Mouse (Mus musculus) testis, postnatal 10 days (tissue): ENCODE data around the gene Armc6.

Experiments used
- DNase-seq: peaks from one replicate; pipeline ENCODE4 v3.0.0; 2021; ENCODE audit warnings: low spot score

The Armc6 gene

DNA sequence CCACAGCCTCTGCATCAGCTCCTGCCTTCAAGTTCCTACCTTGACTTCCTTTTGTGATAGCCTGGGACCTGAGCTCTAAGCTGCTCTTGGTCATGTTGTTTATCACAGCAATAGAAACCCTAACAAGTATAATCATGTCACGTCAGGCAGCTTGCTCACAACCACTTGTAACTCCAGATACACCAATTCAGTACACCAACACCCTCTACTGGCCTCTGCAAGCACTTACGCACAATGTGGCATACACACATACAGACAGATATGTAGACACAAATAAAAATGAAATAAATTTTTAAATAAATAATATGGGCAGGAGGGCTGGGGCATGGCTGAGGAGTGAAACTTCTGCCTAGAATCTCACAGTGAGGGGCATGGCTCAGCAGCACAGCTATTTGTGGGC lies 38.5 kb downstream of the Armc6 start:
- DNase-seq = no peak

DNA sequence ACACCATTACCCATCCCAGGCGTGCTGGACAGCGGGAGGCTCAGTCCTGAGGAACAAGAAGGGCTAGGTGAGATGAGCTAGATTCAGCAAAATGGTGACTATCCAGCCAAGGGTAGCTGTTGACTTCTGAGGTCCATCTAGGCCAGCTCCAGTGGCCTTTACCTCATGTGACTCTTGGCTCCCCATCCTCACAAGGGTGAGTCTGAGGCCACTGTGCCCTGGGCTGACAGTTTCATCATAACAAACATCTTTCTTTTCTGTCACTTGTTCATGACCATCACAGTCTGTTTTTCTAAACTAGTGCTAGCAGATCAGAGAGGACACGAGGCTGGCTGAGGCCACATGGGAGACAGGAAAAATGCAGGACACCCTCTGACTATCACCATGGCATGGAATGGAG lies 40.1 kb downstream of the Armc6 start:
- no peak for DNase-seq

DNA sequence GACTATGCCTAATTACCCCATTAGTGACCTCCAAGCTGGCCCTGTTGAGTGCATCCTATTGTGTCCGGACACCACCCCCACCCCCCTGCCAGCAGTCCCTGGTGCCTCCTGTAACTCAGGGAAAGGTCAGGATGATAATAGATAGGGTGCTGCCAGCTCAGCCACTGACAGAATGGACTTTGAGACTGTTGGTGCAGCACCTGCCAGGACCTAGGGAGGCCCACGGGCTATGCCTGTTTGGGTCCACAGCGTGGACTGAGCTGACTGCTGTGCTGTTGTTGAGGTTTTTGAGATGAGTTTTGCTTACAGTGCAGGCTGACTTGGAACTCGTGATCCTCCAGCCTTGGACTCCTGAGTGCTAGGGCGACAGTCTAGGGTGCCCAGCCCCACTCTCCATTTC lies 41.0 kb downstream of the Armc6 start:
- no peak for DNase-seq

- no peak for DNase-seq
Measured at GRCm38 (mm10) chr8:70188707-70189106, 45.6 kb downstream of the Armc6 start.

DNA sequence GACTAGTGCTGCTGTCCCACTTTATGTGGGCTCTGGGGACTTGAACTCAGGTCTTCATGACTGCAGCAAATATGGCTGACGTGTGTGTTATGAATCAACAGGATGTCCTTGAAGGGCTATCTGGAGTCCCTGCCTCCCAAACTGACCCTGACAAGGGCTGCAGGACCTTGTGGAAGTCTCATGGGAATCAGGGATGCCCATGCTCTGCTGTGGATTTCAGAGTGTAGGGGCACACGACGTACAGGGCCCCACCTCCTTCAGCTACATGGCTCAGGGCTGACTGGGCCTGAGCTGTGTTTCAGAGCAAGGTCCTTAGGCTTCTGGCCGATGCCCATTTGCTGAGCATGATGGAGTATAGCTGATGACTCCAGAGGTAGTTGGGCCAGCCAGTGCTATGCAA lies 51.1 kb downstream of the Armc6 start:
- no peak for DNase-seq

GRCm38 (mm10) chr8:70181903-70182252 lies 52.4 kb downstream of the Armc6 start:
- DNase-seq = no peak

GRCm38 (mm10) chr8:70181212-70181902 lies 52.9 kb downstream of the Armc6 start:
- no peak for DNase-seq

DNA sequence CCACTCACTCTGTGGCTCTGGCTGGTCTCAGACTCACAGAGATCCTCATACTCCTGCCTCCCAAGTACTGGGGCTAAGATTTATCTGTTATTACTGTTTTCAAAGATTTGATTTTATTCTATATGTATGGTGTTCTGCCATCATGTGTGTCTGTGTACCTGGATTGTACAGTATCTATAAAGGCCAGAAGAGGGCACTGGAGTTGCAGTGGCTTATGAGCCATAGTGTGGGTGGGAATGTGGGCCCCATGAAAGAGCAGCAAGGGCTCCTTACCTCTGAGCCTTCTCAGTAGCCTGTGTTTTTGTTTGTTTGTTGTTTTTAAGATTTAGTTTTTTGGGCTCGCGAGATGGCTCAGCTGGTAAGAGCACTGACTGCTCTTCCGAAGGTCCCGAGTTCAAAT lies 55.2 kb downstream of the Armc6 start:
- no peak for DNase-seq

DNA sequence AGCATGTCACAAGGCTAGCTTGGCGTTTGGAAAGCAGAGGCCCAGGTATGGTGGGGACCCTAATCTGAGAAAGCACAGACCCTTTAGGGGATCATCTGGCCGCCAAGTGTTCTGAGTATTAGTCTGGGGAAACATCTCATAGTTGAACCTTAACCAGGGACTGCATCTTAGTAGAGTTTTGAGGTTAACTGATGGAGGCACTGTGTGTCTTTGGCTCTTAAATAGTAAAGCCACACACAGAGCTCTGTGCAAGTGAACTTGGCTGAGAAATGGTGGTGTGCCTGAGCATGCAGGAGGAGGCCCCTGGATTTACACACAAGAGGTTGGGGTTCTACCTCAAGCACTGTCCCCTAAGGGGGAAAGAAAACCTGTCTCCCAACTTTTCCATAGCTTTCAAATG lies 56.0 kb downstream of the Armc6 start:
- DNase-seq = no peak

DNA sequence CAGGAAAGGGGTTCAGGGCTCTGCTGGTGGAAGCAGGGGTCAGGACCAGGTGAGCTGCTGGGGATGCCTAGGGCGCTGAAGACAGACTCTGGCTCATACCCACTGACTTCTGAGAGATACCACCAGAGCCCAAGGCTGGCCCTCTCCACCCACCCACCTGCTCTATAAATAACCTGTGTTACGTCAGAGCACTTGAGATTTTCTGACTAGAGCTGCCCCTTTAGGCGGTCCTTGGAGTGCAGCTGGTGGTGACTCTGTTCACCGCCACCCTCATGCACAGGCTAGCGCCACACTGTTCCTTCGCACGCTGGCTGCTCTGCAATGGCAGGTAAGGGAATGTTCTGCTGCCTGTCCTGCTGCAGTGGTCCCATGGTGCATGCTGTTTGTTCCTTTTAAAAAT lies 60.2 kb downstream of the Armc6 start:
- no peak for DNase-seq

- DNase-seq = no peak
Measured at GRCm38 (mm10) chr8:70173320-70173719, 60.9 kb downstream of the Armc6 start.

DNA sequence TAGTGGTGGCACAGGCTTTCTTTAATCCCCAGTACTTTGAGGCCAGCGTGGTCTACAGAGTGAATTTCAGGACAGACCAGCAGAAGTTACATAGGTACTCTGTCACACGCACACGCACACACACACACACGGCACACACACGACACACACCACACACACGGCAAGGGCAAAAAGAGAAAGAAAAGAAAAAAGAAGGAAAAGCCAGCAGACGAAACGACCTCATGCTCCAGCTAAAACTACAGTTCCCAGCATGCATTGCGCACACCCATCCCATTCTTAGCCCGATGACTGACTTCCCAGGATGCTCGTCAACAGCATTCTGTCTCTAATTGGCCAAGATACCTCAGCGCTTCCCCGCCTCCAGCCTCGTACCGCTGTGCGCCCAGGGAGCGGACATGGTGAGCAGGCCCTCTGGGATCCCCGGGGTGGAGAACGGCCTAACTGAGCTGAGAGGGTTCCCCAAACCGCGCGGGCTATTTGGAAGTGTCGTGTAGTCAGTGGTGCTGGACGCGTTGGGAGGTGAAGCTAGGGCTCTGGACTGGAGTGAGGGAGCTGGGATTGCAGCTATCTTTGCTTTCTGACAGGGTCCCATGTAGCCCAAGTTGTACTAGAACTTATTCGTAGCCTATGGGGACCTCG lies 62.1 kb downstream of the Armc6 start, which contains the start of gene Tmem161a:
Gene Tmem161a (plus strand): TSS at position 314 of the 639 bp plus-strand sequence.
- DNase-seq = peak; percentile 93

DNA sequence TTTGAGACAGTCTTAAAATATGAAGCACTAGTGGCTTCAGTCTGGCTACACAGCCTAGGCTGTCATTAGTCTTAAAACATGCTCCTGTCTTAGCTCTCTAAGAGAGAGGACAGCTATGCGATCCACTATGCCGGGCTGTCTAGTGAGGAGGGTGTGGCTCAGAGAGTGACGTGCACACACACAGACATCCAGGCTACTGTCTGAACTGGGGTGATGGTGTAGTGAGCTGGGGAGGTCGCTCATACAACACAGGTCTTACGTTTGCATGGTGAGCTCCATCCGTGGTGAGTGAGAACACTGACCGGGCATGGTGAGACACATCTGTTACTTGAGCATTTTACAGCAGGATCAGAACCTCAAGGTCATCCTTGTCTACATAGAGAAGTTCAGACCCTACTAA lies 63.0 kb downstream of the Armc6 start:
- no peak for DNase-seq

DNA sequence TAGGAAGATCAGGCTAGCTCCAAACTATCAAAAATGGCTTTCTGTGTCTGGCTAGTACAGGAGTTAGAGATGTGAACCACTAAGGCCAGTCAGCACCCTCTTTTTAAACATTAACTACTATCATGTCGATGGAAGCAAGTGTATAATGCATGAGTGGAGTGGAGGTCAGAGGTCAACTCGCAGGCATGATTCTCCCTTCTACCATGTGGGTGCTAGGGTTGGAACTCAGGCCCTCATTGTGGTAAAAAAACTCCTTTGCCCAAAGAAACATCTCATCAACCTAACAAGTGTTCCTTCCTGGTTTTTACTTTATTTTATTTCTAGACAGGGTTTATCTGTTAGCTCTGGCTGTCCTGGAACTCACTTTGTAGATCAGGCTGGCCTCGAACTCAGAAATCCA lies 63.5 kb downstream of the Armc6 start:
- no peak for DNase-seq
